Mouse (Mus musculus) ES-E14 (cell line): ENCODE results near the gene Rab8a. TPM values are rescaled to one million over a fixed set of nuclear protein-coding genes. Genes with fewer than 3 reads are reported as not detected.

Source experiments
- DNase-seq: peaks from one replicate; pipeline ENCODE4 v3.0.0-alpha.2; 2013; ENCODE audit warnings: low read depth, low spot score
- H3K27ac ChIP-seq: 2 replicates; pipeline ENCODE4 v1.5.1; 2012; ENCODE audit warnings: low read depth, mild to moderate bottlenecking, low read length, moderate library complexity, mixed read lengths; ENCODE audit not compliant: poor library complexity, insufficient read depth, severe bottlenecking
- H3K36me3 ChIP-seq: 2 replicates; pipeline ENCODE4 v1.6.1; 2012; ENCODE audit warnings: mild to moderate bottlenecking, low read length, moderate library complexity, mixed read lengths; ENCODE audit not compliant: control insufficient read depth, poor library complexity, insufficient read depth, severe bottlenecking
- H3K4me1 ChIP-seq, 2 experiments: fragments of 150-350 bp in 1 of 2; sonication (generic) in 1 of 2; 2 replicates each; pipeline ENCODE4 v1.6.1; 2012; ENCODE audit warnings: low read length in 2 of 2, mild to moderate bottlenecking in 1 of 2, mixed read lengths in 1 of 2; ENCODE audit not compliant: control insufficient read depth in 2 of 2, insufficient read depth in 2 of 2, poor library complexity in 1 of 2
- H3K4me3 ChIP-seq, 2 experiments: fragments of 150-350 bp in 1 of 2; sonication (generic) in 1 of 2; 2 replicates each; pipeline ENCODE4 v1.5.1; 2012; ENCODE audit warnings: low read length in 2 of 2, low read depth in 1 of 2, mild to moderate bottlenecking in 1 of 2, mixed read lengths in 1 of 2; ENCODE audit not compliant: insufficient read depth in 1 of 2, poor library complexity in 1 of 2, severe bottlenecking in 1 of 2
- H3K9ac ChIP-seq: 2 replicates; pipeline ENCODE4 v1.6.1; 2012; ENCODE audit warnings: low read depth, mild to moderate bottlenecking, low read length, mixed read lengths; ENCODE audit not compliant: poor library complexity, insufficient read depth, severe bottlenecking
- H3K9me3 ChIP-seq: fragments of 150-350 bp; sonication (generic); 2 replicates; pipeline ENCODE4 v1.6.1; 2012; ENCODE audit warnings: low read depth, mild to moderate bottlenecking, low read length; ENCODE audit not compliant: control insufficient read depth, insufficient read depth
- CHD2 ChIP-seq: IDR thresholded peaks from 2 replicates; pipeline ENCODE4 v1.6.1; 2014; ENCODE audit warnings: mild to moderate bottlenecking, low read depth, low read length, inconsistent platforms
- HCFC1 ChIP-seq: IDR thresholded peaks from 2 replicates; pipeline ENCODE4 v1.6.1; 2012; ENCODE audit warnings: low read length, inconsistent platforms, borderline replicate concordance; ENCODE audit not compliant: insufficient read depth
- MAFK ChIP-seq: IDR thresholded peaks from 2 replicates; pipeline ENCODE4 v1.6.1; 2014; ENCODE audit warnings: mild to moderate bottlenecking, low read depth, low read length, inconsistent platforms; ENCODE audit not compliant: insufficient read depth
- ZC3H11A ChIP-seq: IDR thresholded peaks from 2 replicates; pipeline ENCODE4 v1.6.1; 2012; ENCODE audit warnings: low read depth, mild to moderate bottlenecking, inconsistent platforms, low read length, borderline replicate concordance
- ZNF384 ChIP-seq: IDR thresholded peaks from 2 replicates; pipeline ENCODE4 v1.6.1; 2012; ENCODE audit warnings: low read depth, low read length, inconsistent platforms
- in situ Hi-C, 2 experiments: fragments of 600-800 bp; cut with MboI; formaldehyde crosslinking; loops; one replicate each; pipeline ENCODE4 v1.15.1; 2025; ENCODE audit warnings: low sequenced_read_pairs in 2 of 2, inconsistent platforms in 1 of 2; ENCODE audit not compliant: unreplicated experiment in 2 of 2
- total RNA-seq: library from RNA; depleted of rRNA; stranded (reverse); fragments of 300-350 nt; gene quantifications from 2 replicates; pipeline ENCODE4 v1.2.3, GENCODE M21; 2012

The Rab8a gene
- total RNA-seq, 1 experiment: 73.2 TPM

GRCm38 (mm10) chr8:72121997-72122396, 39.0 kb upstream of the Rab8a start:
- no peaks in the 10 kb centered on the region for H3K4me1 ChIP-seq
- no peak for DNase-seq
- H3K27ac ChIP-seq: no peak overlapping the region

GRCm38 (mm10) chr8:72127834-72128233, 33.2 kb upstream of the Rab8a start:
- in situ Hi-C loops: no loop called here
- Histone ChIP-seq H3K36me3 (no peaks in the 10 kb centered on the region), H3K9ac (no peak overlapping the region), H3K4me3 (no peak overlapping the region), H3K4me1 (no peaks in the 10 kb centered on the region), H3K27ac (no peak overlapping the region), H3K9me3 (no peaks in the 10 kb centered on the region)
- no peak for DNase-seq
- TF ChIP-seq HCFC1: no peak
- no peak for TF ChIP-seq CHD2
- no peak for TF ChIP-seq ZNF384
- no peak for TF ChIP-seq MAFK
- no peak for TF ChIP-seq ZC3H11A

More at GRCm38 (mm10) chr8:72121997-72122396, 39.0 kb upstream of the Rab8a start:
- Histone ChIP-seq H3K36me3 (no peaks in the 10 kb centered on the region), H3K9ac (no peak overlapping the region), H3K9me3 (no peaks in the 10 kb centered on the region), H3K4me3 (no peak overlapping the region)
- in situ Hi-C loops: no loop called here
- TF ChIP-seq MAFK (no peak), CHD2 (no peak), ZNF384 (no peak), ZC3H11A (no peak), HCFC1 (no peak)

- DNase-seq: no peak
- Histone ChIP-seq H3K9me3 (no peaks in the 10 kb centered on the region), H3K9ac (no peak overlapping the region), H3K4me3 (no peak overlapping the region), H3K27ac (no peak overlapping the region), H3K36me3 (no peaks in the 10 kb centered on the region), H3K4me1 (peaks cover 0 to 4% of the 10 kb centered on the region in 2 experiments; a peak in 1 of 4 replicates)
- in situ Hi-C loops: no loop called here
- no peak for TF ChIP-seq ZNF384
- TF ChIP-seq ZC3H11A: no peak
- TF ChIP-seq HCFC1: no peak
- TF ChIP-seq MAFK: no peak
- no peak for TF ChIP-seq CHD2
Observed at GRCm38 (mm10) chr8:72131251-72131650, 29.7 kb upstream of the Rab8a start.

- DNase-seq: no peak
- Histone ChIP-seq H3K4me1 (peaks cover 0 to 4% of the 10 kb centered on the region in 2 experiments; a peak in 1 of 4 replicates), H3K36me3 (no peaks in the 10 kb centered on the region), H3K9me3 (no peaks in the 10 kb centered on the region), H3K27ac (no peak overlapping the region), H3K9ac (no peak overlapping the region), H3K4me3 (no peak overlapping the region)
- in situ Hi-C loops: no loop called here
- no peak for TF ChIP-seq MAFK
- no peak for TF ChIP-seq ZNF384
- TF ChIP-seq CHD2: no peak
- no peak for TF ChIP-seq ZC3H11A
- TF ChIP-seq HCFC1: no peak
Observed at GRCm38 (mm10) chr8:72131901-72132300, 29.1 kb upstream of the Rab8a start.

- no peak overlapping the region for H3K4me3 ChIP-seq
- no peak for TF ChIP-seq MAFK
- TF ChIP-seq HCFC1: no peak
- no peak for TF ChIP-seq CHD2
- TF ChIP-seq ZC3H11A: no peak
- no peak for TF ChIP-seq ZNF384
- no peaks in the 10 kb centered on the region for H3K36me3 ChIP-seq
- H3K9ac ChIP-seq: no peak overlapping the region
- DNase-seq: no peak
- no peak overlapping the region for H3K27ac ChIP-seq
- H3K4me1 ChIP-seq: peaks cover under 1 to 5% of the 10 kb centered on the region in 2 experiments; a peak in 2 of 4 replicates
- in situ Hi-C loops: no loop called here
- H3K9me3 ChIP-seq: no peaks in the 10 kb centered on the region
Observed at GRCm38 (mm10) chr8:72132417-72132816, 28.6 kb upstream of the Rab8a start.
